Mouse (Mus musculus) liver (tissue): ENCODE measurements around the gene Mup16.
"Not testable (repeated sequence)": the region's sequence is repeated elsewhere in the genome, so short reads cannot be mapped to it uniquely, and the experiment has no call there.

Experiments used
- DNase-seq: peaks from one replicate; pipeline ENCODE4 v3.0.0-alpha.2; 2020; ENCODE audit warnings: mixed read lengths

Mup16 gene

DNA sequence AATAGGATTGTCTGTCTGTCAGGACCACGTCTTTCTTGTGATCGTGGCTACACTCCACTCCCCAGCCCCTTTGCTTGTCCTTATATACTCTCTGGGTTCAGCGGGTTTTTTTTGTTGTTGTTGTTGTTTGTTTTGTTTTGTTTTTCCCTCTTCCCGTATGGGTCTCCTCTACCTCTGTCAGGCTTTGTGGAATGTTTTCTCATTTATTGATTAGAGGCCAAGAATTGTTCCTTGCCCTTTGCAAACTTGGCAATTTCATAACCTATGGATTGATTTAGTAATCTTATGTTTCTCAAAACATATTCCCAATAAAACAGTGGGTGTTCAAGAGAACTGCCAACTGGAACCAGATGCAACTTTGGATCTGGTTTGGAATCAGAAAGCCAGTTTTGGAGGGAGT lies at the start of gene Mup16:
Gene Mup16 (minus strand): TSS at position 101 of the 400 bp plus-strand sequence.
- DNase-seq = not testable (repeated sequence)

DNA sequence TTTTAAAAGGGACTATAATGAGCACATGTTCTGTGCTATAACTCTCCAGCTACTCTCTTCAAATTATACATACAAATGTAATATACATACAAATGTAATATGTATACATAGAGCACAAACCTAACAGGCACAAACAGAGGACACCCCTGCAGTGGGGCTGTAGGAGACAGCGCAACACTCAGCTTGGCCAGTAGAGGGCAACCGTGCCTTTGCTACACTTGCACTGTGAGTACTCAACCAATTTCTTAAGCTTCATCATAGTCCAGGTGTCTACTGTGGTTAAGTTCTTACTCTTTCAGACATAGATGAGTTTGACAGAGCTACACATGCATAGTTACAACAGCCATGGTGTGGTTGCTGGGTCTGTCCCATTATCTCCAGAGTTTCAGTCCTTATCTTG lies 36.6 kb upstream of the Mup16 start:
- DNase-seq = not testable (repeated sequence)
